Mouse (Mus musculus): Measurements from ENCODE around the gene Maml3.

Maml3 gene

GRCm38 (mm10) chr3:51660821-51661276 lies 444.0 kb downstream of the Maml3 start:
- DNase-seq (ENCODE audit: low spot score): peak; percentile 11

GRCm38 (mm10) chr3:51660060-51660459 lies 444.8 kb downstream of the Maml3 start, which contains the start of gene Mgst2:
Gene Mgst2, plus strand, starts transcription at chr3:51660360.
- no peak for DNase-seq (ENCODE audit: low spot score)

GRCm38 (mm10) chr3:51659415-51659814 lies 445.5 kb downstream of the Maml3 start:
- no peak for DNase-seq (ENCODE audit: low spot score)

GRCm38 (mm10) chr3:51654303-51655055 lies 450.4 kb downstream of the Maml3 start:
- no peak for DNase-seq (ENCODE audit: low spot score)

GRCm38 (mm10) chr3:51652701-51653100 lies 452.2 kb downstream of the Maml3 start:
- peak; percentile 38 for DNase-seq (ENCODE audit: low spot score)

- peak; percentile 60 for DNase-seq (ENCODE audit: low spot score)
These were observed 452.6 kb downstream of the Maml3 start for GRCm38 (mm10) chr3:51652292-51652691.

GRCm38 (mm10) chr3:51651149-51651548 lies 453.7 kb downstream of the Maml3 start:
- no peak for DNase-seq (ENCODE audit: low spot score)

- no peak for DNase-seq (ENCODE audit: low spot score)
These were observed 454.9 kb downstream of the Maml3 start for GRCm38 (mm10) chr3:51649986-51650385.

GRCm38 (mm10) chr3:51649426-51649825 lies 455.4 kb downstream of the Maml3 start:
- DNase-seq (ENCODE audit: low spot score): no peak

GRCm38 (mm10) chr3:51648037-51648664 lies 456.7 kb downstream of the Maml3 start:
- peak; percentile 71 for DNase-seq (ENCODE audit: low spot score)

- DNase-seq (ENCODE audit: low spot score): no peak
These were observed 457.5 kb downstream of the Maml3 start for GRCm38 (mm10) chr3:51647356-51647755.

- DNase-seq (ENCODE audit: low spot score): no peak
These were observed 458.6 kb downstream of the Maml3 start for GRCm38 (mm10) chr3:51646301-51646700.

- no peak for DNase-seq (ENCODE audit: low spot score)
These were observed 459.4 kb downstream of the Maml3 start for GRCm38 (mm10) chr3:51645484-51645883.

GRCm38 (mm10) chr3:51638260-51638659 lies 466.6 kb downstream of the Maml3 start:
- no peak for DNase-seq (ENCODE audit: low spot score)

GRCm38 (mm10) chr3:51637326-51637725 lies 467.6 kb downstream of the Maml3 start:
- DNase-seq (ENCODE audit: low spot score): no peak

GRCm38 (mm10) chr3:51636700-51637099 lies 468.2 kb downstream of the Maml3 start:
- no peak for DNase-seq (ENCODE audit: low spot score)

GRCm38 (mm10) chr3:51635960-51636359 lies 468.9 kb downstream of the Maml3 start:
- no peak for DNase-seq (ENCODE audit: low spot score)
